Mouse (Mus musculus) neural tube, embryonic 10.5 days (tissue): ENCODE data around the gene Rybp.

Experiments used
- DNase-seq: peaks from one replicate; pipeline ENCODE4 v3.0.0-alpha.2; 2017; ENCODE audit warnings: low spot score; ENCODE audit errors: extremely low spot score

Gene Rybp

GRCm38 (mm10) chr6:100220917-100221560, 66.2 kb downstream of the Rybp start:
- DNase-seq: no peak

GRCm38 (mm10) chr6:100219971-100220370, 67.3 kb downstream of the Rybp start:
- no peak for DNase-seq

DNA sequence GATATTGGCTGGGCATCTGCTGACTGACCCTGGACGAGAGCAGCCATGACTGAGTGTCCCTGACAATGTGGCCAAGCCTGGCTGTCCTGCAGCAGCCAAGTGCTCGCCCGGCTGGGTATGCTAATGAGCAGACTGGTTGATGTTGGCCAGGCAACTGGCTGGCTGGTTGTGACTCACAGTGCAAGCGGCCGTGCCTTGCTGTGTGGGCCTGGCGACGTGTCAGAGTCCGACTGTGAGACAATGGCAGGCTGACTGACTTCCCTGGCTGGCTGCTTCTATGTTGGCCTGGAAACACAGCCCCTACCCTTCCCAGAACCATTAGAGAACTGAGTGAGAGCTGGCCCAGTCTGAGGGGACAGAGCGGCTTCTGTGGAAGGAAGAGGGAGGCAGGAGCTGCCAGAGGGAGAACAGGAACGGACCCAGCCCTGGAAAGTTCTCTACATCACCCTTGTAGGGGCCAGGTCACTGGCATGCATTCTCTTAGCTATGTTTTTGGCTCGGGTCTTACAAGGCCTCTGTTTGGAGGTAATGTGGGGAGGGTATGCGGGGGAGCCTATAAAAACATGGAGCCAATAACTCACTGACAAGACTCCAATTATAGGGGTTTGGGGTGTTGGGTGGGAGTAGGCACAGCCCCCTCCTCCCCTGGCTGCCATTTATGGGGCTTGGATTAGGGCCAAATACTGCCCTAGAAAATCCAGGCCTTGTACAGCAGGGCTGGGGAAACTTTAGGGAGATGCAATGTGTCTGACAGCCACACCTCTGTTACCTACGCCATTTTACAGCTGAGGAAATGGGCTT, 68.5 kb downstream of the Rybp start:
- DNase-seq: peak; percentile 49

DNA sequence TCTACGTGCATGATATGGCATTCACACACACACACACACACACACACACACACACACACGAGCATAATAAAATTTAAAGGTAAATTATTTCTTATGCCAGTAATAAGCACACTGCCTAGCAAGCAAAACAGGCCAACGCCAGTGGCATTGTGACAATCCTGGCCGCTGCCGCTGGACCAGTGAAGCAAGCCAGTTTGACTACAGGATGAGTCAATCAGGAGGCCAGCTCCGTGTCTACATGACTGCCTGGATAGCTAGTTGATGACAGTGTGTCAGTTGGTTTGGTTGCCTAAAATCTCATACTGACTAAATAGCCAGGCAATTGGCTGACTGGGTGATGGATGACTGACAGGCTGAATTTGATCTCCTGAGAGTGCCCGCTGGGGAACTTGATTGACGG, 69.8 kb downstream of the Rybp start:
- no peak for DNase-seq

DNA sequence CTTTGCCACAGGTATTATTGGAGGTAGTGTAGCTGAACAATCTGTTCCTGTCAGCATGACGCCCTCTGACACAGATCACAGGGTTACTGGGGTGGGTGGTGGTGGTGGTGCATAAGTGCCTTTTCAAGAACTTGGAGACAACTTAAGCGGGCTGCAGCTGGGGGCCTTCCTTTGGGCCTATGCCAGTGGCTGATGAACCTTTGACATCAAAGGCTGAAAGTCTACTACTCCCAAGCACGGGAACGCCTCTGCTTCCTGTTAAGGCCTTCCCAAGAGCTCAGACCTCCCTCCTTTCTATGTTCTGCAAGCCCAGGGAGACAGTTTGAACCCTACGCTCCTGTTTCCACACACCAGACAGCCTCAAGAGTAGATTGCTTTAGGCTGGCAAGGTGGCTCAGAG, 70.3 kb downstream of the Rybp start:
- DNase-seq: no peak

GRCm38 (mm10) chr6:100215809-100216208, 71.5 kb downstream of the Rybp start:
- DNase-seq: no peak

- DNase-seq: no peak
These were observed 73.0 kb downstream of the Rybp start for GRCm38 (mm10) chr6:100214132-100214913.

- DNase-seq: no peak
These were observed 73.7 kb downstream of the Rybp start for GRCm38 (mm10) chr6:100213596-100213995.

DNA sequence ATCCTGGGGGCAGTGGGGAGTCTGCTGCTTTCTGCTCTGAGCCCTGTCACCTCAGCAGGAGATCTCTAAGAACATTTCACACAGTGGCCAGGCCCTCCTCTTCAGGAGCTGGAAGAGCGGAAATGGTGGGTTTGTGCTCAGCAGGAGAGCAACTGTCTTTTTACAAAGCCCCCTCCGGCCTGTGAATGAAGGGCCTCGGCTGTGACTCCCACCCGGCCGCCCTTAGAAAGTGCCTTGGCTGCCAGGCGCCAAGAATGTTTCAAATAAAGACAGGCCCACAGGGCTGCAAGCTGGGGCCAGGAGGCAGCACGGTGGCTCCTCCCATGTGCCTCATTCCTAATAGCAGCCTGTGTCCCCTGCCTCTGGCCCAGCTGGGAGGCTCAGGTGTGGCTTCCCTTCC, 74.5 kb downstream of the Rybp start:
- no peak for DNase-seq

- no peak for DNase-seq
These were observed 75.6 kb downstream of the Rybp start for GRCm38 (mm10) chr6:100211646-100212045.

DNA sequence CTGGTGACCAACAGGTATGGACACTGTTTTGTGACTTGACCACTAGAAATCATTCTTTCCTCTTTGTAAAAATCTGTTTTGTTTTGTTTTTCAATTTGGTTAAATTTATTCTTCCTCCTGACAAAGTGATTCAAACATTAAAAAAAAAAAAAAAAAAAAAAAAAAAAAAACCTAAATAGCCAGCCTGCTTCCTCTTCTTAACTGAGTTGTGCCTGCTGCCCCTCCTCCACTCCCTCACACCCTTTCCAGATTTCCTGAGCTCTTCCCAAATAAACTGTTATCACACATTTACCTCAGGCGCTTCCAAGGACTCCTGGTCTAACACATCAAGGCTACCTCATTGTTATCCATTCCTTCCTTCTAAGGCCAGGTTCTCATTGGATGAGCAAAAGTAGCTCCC, 76.8 kb downstream of the Rybp start:
- no peak for DNase-seq

DNA sequence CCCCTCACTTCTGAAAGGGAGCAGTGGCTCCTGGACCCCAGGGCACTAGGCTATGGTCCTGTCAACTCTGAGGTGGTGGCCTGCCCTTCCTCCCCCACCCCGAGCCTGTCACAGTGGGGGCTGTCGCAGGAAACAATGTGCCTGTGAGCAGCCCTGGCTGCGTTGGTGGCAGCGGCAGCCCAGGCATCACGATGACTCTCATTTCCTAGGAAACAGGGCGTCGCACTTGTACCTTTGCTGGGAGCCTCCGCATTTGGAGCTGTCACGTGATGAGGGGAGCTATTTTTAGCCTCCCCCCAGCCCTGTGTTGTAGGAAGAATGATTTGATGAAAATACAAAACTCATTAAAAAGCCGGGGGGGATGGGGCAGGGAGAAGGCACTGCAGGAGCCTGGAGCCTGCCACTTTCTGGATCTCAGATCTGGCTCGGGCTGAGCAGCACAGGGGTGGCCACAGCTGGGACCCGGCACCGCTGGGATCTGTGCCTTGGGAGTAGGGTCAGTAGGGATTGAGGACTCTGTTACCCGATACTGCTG, 80.5 kb downstream of the Rybp start:
- no peak for DNase-seq

- no peak for DNase-seq
These were observed 81.0 kb downstream of the Rybp start for GRCm38 (mm10) chr6:100206261-100206660.

DNA sequence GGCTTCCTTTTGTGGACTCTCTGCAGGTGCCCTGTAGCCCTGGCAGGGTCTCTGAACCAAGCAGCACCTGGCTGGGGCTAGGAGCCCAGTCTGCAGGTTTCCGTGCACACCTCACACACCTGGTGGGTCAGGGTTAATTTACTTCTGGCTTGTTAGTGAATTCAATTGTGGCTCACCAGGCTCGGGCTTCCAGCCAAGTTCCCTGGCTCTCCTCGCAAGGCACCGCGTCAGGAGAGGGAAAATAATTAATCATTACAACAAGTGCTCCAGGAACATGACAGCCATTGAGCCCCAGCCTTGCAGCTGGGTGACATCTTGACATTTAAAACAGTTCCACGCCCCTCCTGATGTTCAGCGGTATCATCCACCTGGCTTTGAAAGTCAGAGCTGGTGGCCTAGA, 82.8 kb downstream of the Rybp start:
- no peak for DNase-seq

GRCm38 (mm10) chr6:100203492-100203891, 83.8 kb downstream of the Rybp start:
- DNase-seq: peak; percentile 58

DNA sequence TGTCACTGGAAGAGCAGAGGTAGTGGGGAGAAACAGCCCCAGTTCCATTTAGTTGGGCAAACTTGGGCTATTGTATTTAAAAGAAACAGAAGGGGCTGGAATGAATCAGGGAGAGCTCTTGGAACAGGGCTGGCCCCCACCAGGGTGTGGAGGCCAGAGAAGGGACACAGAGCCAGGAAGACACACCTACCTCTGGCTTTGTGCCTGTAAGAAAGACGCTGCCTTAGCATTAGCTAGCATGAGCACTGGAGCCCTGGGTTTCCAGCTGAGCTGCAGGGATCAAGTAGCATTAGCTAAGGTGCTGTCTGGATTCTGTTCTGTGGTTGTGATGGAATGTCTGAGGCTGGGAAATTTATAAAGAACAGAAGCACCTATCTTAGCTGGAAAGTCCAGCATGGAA, 85.2 kb downstream of the Rybp start:
- no peak for DNase-seq

DNA sequence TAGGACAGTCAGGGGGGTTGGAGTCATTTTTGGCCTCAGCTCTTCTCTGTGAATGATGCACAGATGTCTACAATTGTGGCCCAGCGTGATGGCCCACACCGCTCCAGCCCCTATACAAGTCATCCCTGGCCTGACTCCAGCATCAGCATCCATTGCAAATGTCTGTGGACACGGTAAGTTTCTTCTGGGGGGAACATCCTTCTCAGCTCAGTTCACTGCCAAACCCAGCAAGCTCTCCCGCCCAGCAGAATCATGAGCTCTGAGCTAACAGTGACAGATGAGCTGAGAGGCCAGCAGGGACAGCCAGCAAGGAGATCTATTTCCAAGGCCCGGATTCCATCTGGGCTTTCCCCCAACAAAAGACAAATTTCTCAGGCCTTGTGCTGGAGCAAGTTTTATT, 90.2 kb downstream of the Rybp start:
- no peak for DNase-seq

DNA sequence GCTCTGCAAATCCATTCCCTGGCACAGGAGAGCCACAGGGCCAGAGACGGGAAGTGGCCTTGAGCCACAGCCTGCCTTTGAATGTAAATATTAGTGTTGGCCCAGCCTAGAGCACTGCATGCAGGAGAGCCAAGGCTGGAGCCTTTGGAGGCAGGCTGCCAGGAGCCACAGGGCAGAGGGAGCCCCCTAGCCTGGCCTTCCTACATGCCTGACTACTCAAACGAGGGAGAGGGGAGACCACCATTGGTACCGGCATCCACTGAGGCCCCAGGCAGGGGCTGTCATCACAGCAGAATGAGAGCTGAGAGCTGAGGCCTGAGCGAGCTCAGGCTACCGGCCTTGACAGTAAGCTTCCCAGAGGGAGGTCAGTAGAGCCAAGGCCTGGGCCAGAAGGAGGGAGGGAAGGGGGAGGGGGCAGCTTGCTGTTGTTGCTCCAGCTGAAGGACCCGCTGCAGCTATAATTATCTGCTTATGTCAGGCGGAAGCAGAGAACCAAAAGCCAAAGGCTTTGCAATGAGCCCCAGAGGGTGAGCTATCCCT, 91.3 kb downstream of the Rybp start:
- no peak for DNase-seq

DNA sequence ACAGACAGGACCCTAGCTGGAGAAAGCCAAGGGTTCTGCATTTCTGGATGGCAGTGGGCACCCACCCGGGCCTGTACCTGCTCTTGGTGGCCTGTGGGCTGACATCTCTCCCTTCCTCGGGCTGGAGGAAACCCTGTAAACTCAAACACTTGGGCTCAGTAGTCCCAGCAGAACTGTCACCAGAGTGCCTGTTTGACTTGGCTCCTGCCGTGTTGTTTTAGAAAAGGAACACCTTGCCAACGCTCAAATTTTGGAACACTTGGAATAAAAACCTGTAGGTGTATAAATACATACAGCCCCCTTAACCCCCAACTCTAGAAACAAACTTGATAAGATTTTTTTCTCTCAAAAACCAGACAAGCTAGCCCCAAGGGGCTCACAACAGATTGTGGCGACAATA, 92.2 kb downstream of the Rybp start:
- DNase-seq: no peak

- DNase-seq: no peak
These were observed 93.5 kb downstream of the Rybp start for GRCm38 (mm10) chr6:100193760-100194159.

DNA sequence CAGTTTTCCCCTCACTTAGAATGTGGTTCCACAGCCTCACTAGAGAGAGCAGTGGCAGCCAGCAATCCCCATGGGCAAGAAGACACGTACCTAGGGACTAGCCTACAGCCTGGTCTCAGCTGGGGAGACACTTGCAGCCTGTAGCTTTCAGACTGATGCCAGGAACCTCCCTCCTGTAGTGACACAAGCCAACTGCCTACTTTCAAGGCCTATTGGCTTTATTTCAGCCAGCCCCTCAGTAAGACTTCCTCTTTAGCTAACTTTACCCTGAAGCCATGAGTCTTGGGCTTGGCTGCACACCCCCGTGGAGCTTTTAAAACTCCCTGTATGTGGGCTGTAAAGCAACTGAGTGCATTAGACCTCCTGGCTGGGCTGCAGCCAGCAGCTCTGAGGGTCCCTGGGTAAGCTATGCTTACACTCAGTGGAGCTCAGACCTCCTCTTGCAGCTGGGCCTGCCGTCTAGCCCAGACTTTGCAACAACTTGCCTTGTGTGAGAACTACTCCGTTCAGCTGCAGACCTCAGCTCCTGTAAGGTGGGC, 94.5 kb downstream of the Rybp start:
- no peak for DNase-seq
